Mouse (Mus musculus): ENCODE measurements around the gene Wfikkn1.
"Not testable (repeated sequence)": the region's sequence is repeated elsewhere in the genome, so short reads cannot be mapped to it uniquely, and the experiment has no call there.

Wfikkn1 gene

DNA sequence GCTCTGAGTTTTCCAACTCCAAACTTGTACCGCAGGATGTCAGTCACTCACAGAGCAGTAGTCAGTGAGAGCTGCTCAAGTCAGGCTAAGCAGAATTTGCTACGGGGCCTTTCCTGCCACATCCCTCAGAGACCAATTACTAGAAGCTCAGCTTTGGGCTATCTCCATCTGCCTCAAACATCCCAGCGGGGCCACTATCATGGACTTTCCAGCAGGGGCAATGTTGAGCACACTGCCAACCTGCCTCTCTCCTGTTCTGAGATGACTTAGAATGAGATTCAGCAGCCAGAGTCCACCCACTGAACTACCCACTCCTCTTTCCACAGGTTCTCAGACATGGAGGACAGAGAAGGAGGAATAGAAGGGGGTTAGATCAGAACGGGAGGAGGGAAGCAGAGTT is 5.0 kb upstream of the Wfikkn1 start:
- no peak for DNase-seq (ENCODE audit: low spot score in 2 of 2)

GRCm38 (mm10) chr17:25883824-25884223 is 3.2 kb upstream of the Wfikkn1 start:
- DNase-seq (ENCODE audit: low spot score in 2 of 2): no peak

DNA sequence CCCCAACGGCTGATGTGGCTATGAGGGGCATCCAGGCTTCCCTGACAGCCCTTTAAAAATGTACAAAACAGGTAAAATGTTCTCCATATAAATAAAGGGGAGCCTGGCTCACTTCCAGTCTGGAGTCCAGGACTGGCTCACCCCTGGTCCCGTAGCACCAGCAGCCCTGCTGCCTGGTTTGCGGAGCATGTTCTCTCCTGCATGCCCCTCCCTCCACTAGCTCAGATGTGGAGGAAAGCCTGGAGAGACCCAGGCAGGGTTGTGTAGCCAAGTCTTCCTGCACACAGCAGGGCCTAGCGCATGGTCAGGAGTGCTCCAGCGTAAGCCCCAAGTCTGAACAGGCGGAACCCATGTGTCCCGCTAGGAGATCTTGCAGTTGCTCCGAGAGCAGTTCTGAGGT is 2.6 kb upstream of the Wfikkn1 start:
- DNase-seq (ENCODE audit: low spot score in 2 of 2): no peak

DNA sequence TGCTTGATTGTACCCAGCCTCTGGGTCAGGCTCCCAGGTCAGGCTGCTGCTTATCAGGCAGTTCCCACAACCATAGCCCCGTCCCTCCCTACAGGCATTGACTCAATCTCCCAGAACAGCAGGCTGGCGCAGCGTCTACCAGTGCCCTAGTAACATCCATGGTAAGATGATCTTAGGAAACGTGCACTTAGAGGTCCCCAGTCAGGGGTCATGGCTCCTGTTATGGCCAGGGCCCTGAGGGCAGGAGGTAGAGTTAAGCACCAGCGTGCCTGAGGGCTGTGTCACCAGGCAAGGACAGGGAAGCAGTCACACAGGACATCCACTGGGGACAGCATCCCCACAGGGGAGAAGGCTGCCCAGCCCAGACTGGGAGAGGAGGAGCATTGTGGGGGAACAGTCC is 1.6 kb upstream of the Wfikkn1 start:
- DNase-seq (ENCODE audit: low spot score in 2 of 2): no peak

DNA sequence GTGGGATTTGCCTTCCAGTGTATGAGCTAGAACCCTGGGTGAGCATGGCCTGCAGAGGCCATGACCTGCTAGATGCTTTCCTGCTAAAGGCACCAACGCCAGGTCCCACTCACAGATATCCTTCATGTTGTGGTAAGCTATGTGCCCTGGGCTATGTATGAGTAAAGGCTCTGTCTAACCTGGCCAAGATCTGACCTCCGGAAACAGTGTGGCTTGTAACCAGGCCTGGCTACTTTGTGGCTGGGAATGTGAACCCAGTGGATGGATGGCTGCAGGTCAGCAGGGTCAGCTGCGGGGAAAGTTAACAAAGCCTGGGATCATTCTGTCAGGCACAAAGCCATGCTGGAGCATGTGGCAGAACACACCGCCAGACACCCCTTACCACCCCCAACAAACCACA is 1.0 kb upstream of the Wfikkn1 start:
- DNase-seq (ENCODE audit: low spot score in 2 of 2): no peak

GRCm38 (mm10) chr17:25880913-25881641 is 419 bp upstream of the Wfikkn1 start:
- DNase-seq (ENCODE audit: low spot score in 2 of 2): no peak

- no peak for DNase-seq (ENCODE audit: low spot score in 2 of 2)
Measured at GRCm38 (mm10) chr17:25879750-25880149, 908 bp downstream of the Wfikkn1 start.

DNA sequence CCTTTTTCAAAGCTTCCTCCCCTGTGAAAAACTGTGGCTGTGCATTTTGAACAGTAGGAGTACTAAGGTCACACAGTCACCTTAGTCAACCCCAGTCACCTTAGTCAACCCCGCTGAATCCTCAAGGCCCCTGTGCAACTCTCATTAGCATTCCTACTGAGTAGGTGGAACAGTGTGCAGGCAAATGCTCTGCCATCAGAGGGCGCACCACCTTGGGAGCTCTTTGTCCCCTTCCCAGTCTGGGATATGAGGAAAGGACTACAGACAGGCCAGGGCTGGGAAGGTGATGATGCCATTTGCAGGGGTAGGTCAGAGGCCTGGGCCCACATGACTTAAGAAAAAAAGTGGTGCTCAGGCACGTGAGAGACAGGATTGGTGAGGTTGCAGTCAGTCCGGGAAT is 1.4 kb downstream of the Wfikkn1 start:
- no peak for DNase-seq (ENCODE audit: low spot score in 2 of 2)

DNA sequence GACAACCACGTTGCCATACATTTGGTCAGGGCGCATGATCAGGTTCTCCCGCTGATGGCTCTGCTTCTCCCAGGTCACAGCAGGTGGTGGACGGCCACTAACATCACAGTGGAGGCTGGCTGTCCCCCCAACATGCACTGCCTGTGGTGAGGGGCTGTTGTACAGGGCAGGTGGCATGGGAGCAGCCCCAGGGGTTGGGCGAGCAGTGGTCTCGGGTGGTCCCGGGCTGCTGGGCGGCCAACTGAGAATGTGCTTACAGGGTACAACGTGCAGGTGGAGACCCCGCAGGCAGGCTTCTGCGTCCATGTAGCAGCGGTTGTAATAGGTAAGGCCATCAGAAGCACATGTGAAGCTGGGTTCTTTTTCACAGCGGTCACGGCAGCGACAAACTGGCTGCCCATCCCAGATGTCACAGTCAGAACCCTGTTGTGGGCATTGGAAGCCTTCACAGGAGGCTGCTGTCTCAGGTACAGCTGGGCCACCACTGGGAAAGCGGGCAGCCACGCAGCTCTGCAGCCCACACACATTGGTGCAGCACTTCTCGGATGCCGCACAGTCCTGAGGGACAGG is 2.0 kb downstream of the Wfikkn1 start:
- no peak for DNase-seq (ENCODE audit: low spot score in 2 of 2)

GRCm38 (mm10) chr17:25877741-25878610 is 2.7 kb downstream of the Wfikkn1 start:
- DNase-seq (ENCODE audit: low spot score in 2 of 2): no peak

GRCm38 (mm10) chr17:25877025-25877424 is 3.6 kb downstream of the Wfikkn1 start:
- DNase-seq (ENCODE audit: low spot score in 2 of 2): no peak

DNA sequence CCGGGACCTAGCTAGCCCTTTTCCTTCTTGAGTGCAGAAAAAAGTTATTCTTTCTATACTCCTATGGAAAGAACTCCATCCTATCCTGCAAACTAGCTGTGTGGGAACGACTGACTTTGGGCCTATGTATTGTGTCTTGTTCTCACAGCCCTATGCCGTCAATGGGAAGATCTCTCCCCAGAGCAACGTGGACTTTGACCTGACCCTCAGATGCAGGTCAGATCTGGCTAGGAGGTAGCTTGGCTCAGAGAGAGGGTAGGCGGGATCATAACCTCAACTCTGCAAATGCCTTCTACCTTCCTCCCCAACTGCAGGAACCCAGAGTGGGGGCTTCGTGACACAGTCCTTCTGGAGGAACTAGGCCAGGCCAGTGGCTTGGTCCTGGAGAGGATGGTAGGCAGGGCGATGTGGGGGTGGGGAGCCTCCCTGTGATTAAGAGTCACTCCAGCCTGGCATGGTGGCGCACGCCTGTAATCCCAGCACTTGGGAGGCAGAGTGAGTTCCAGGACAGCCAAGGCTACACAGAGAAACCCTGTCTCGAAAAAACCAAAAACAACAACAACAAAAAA is 4.2 kb downstream of the Wfikkn1 start:
- no peak for DNase-seq (ENCODE audit: low spot score in 2 of 2)

GRCm38 (mm10) chr17:25875171-25876136 is 5.2 kb downstream of the Wfikkn1 start:
- DNase-seq (ENCODE audit: low spot score in 2 of 2): peak; percentile 81 to 90

- peak; percentile 93 to 95 for DNase-seq (ENCODE audit: low spot score in 2 of 2)
Measured at GRCm38 (mm10) chr17:25874721-25875170, 5.9 kb downstream of the Wfikkn1 start, which contains the start of gene Mettl26. Mettl26 (plus strand) TSS chr17:25875074.

DNA sequence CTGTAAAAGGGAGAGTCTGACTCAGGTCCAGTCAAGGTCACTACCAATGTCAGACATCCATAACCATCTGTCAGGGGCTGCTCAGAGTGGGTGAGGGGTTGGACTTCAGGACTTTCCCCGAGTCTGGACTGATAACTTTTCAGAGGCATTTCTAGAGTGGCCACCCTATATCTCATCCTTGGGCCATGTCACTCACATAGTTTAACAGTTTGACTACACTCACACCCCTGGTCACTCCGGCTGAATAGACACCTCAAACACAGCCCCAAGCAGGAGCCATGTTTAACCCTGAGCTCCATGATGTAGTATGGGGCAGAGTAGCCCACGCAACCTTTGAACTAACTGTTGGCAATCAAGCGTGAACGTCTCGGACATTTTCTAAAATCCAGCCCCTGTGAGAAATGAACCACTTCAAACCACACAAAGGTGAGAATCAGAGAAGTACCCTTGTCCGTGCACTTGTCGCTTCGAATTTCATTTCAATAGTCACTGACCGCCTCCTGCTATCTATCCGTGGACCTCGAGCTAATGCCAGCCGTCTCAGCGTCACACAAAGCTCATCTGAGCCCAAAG is 6.4 kb downstream of the Wfikkn1 start:
- DNase-seq (ENCODE audit: low spot score in 2 of 2): no peak

DNA sequence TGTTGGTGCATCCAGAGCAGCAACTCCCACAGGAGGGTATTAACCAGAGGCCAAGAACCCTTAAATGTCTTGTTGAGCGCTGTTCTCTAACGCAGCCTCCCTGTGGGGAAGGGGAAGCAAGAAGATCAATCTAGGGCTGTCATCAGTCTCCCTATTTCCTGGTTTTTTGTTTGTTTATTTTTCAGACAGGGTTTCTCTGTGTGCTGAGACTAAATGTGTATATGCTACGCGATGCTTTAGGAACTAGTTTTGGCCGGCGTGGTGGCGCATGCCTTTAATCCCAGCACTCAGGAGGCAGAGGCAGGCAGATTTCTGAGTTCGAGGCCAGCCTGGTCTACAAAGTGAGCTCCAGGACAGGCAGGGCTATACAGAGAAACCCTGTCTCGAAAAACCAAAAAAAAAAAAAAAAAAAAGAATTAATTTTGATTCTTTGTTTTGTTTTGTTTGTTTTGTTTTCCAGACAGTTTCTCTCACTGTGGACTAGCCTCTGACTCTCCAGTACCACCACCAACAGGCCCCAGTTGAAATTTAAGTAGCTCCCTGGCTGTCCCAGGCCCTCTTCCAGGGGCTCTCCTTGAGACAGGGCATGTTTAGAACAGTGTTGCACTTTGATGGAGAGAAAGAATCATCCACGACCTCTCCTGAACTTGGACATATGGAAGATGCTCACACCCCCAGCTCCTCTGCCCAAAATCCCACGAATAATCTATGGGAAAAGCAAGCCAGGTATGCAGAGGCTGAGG is 7.1 kb downstream of the Wfikkn1 start:
- DNase-seq (ENCODE audit: low spot score in 2 of 2): no peak

DNA sequence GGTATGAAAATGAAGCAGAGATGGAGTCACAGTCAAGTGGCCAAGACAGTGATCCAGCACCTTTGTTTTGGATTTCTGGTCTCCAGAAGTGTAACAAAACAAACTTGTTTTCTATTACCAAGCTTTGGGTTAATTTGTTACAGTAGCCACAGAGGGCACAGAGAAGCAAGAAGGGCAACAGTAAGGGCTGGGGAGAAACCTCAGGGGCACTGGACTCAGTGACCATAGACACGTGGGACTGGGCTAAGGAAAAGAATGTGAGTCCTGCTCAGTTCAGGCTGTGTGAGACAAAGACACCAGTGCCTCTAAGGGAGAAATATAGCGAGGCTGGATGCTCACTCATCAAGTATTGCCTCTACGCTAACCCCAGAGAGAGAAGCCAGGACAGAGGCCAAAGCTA is 8.0 kb downstream of the Wfikkn1 start:
- no peak for DNase-seq (ENCODE audit: low spot score in 2 of 2)

DNA sequence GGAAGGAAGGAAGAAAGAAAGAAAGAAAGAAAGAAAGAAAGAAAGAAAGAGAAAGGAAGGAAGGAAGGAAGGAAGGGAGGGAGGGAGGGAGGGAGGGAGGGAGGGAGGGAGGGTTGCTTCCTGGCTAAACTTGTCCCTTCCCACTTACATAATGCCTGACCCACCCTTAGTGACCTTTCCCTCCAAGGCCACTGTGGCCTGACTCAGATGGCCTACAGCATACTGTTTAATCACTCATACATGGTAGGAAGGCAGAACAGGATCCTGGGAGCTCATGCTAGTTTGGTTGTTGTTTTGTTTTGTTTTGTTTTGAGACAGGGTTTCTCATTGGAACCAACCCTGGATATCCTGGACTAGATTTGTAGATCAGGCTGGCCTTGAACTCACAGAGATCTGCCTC is 9.1 kb downstream of the Wfikkn1 start:
- DNase-seq (ENCODE audit: low spot score in 2 of 2): not testable (repeated sequence)

GRCm38 (mm10) chr17:25869954-25870353 is 10.7 kb downstream of the Wfikkn1 start:
- DNase-seq (ENCODE audit: low spot score in 2 of 2): no peak

DNA sequence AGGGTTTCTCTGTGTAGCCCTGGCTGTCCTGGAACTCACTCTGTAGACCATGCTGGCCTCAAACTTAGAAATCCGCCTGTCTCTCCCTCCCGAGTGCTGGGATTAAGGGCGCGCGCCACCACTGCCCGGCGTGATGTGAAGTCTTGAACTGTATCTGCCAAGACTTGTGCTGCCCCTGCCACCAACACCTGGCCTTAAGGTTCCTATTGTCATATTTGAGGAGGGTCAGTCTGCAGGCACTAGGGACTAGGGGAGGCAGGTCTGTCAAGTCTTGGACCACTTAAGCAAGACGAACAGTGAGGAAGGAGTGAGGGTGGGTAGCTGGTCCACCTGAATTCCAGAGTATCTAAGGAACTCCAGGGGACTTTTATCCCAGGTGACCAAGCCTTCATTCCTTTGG is 11.2 kb downstream of the Wfikkn1 start:
- no peak for DNase-seq (ENCODE audit: low spot score in 2 of 2)

All from urinary bladder, postnatal 36 days (tissue).